Mouse (Mus musculus): ENCODE measurements at regions not wholly inside any gene's neighbourhood (a gene's known extent, or its start where the extent isn't known, plus 50 kb on each side); places are given as distances from the start of the nearest gene placed in this dataset.

GRCm38 (mm10) chr7:71837845-71838244, 468.6 kb downstream of the Mctp2 start:
- Histone ChIP-seq H3K27ac (ENCODE audit: insufficient read depth, low read length) (no peak overlapping the region), H3K4me3 (ENCODE audit: low read depth, low read length) (no peak overlapping the region), H3K27me3 (ENCODE audit: control insufficient read depth, insufficient read depth, low read length, poor library complexity, severe bottlenecking) (no peaks in the 10 kb centered on the region), H3K36me3 (ENCODE audit: control insufficient read depth, insufficient read depth, low read length, poor library complexity, severe bottlenecking) (no peaks in the 10 kb centered on the region), H3K4me1 (ENCODE audit: control insufficient read depth, insufficient read depth, low read length) (no peaks in the 10 kb centered on the region), H3K9ac (ENCODE audit: low read depth, poor library complexity, severe bottlenecking) (no peak overlapping the region), H3K9me3 (replicated peaks; ENCODE audit: control insufficient read depth, insufficient read depth, low read length, poor library complexity, severe bottlenecking) (no peaks in the 10 kb centered on the region)
- TF ChIP-seq POLR2A (IDR thresholded peaks at IDR 0.05; ENCODE audit: insufficient read depth, low read length) (no peak), CTCF (IDR thresholded peaks at IDR 0.05; ENCODE audit: low read depth, low read length) (no peak), EP300 (IDR thresholded peaks at IDR 0.05; ENCODE audit: insufficient read depth, low read depth, low read length) (no peak)

- TF ChIP-seq EP300 (IDR thresholded peaks at IDR 0.05; ENCODE audit: insufficient read depth, low read depth, low read length) (no peak), CTCF (IDR thresholded peaks at IDR 0.05; ENCODE audit: low read depth, low read length) (no peak), POLR2A (IDR thresholded peaks at IDR 0.05; ENCODE audit: insufficient read depth, low read length) (no peak)
- H3K9ac ChIP-seq (ENCODE audit: low read depth, poor library complexity, severe bottlenecking): no peak overlapping the region
- no peaks in the 10 kb centered on the region for H3K9me3 ChIP-seq (replicated peaks; ENCODE audit: control insufficient read depth, insufficient read depth, low read length, poor library complexity, severe bottlenecking)
- no peaks in the 10 kb centered on the region for H3K36me3 ChIP-seq (ENCODE audit: control insufficient read depth, insufficient read depth, low read length, poor library complexity, severe bottlenecking)
- H3K4me1 ChIP-seq (ENCODE audit: control insufficient read depth, insufficient read depth, low read length): no peaks in the 10 kb centered on the region
- no peak overlapping the region for H3K27ac ChIP-seq (ENCODE audit: insufficient read depth, low read length)
- no peak overlapping the region for H3K4me3 ChIP-seq (ENCODE audit: low read depth, low read length)
- H3K27me3 ChIP-seq (ENCODE audit: control insufficient read depth, insufficient read depth, low read length, poor library complexity, severe bottlenecking): no peaks in the 10 kb centered on the region
Observed at GRCm38 (mm10) chr7:71831790-71832525, 474.4 kb downstream of the Mctp2 start.

- Histone ChIP-seq H3K4me3 (ENCODE audit: low read depth, low read length) (no peak overlapping the region), H3K4me1 (ENCODE audit: control insufficient read depth, insufficient read depth, low read length) (no peaks in the 10 kb centered on the region), H3K27ac (ENCODE audit: insufficient read depth, low read length) (no peak overlapping the region), H3K36me3 (ENCODE audit: control insufficient read depth, insufficient read depth, low read length, poor library complexity, severe bottlenecking) (no peaks in the 10 kb centered on the region), H3K9ac (ENCODE audit: low read depth, poor library complexity, severe bottlenecking) (no peak overlapping the region), H3K27me3 (ENCODE audit: control insufficient read depth, insufficient read depth, low read length, poor library complexity, severe bottlenecking) (no peaks in the 10 kb centered on the region), H3K9me3 (replicated peaks; ENCODE audit: control insufficient read depth, insufficient read depth, low read length, poor library complexity, severe bottlenecking) (no peaks in the 10 kb centered on the region)
- TF ChIP-seq CTCF (IDR thresholded peaks at IDR 0.05; ENCODE audit: low read depth, low read length) (no peak), POLR2A (IDR thresholded peaks at IDR 0.05; ENCODE audit: insufficient read depth, low read length) (no peak), EP300 (IDR thresholded peaks at IDR 0.05; ENCODE audit: insufficient read depth, low read depth, low read length) (no peak)
Observed at GRCm38 (mm10) chr7:71829567-71829966, 476.8 kb downstream of the Mctp2 start.

GRCm38 (mm10) chr7:71816138-71816537, 464.9 kb upstream of the Gm10295 start:
- TF ChIP-seq EP300 (IDR thresholded peaks at IDR 0.05; ENCODE audit: insufficient read depth, low read depth, low read length): no peak
- no peak for TF ChIP-seq POLR2A (IDR thresholded peaks at IDR 0.05; ENCODE audit: insufficient read depth, low read length)
- no peak for TF ChIP-seq CTCF (IDR thresholded peaks at IDR 0.05; ENCODE audit: low read depth, low read length)
- Histone ChIP-seq H3K36me3 (ENCODE audit: control insufficient read depth, insufficient read depth, low read length, poor library complexity, severe bottlenecking) (no peaks in the 10 kb centered on the region), H3K27ac (ENCODE audit: insufficient read depth, low read length) (no peak overlapping the region), H3K4me3 (ENCODE audit: low read depth, low read length) (no peak overlapping the region), H3K9me3 (replicated peaks; ENCODE audit: control insufficient read depth, insufficient read depth, low read length, poor library complexity, severe bottlenecking) (no peaks in the 10 kb centered on the region), H3K27me3 (ENCODE audit: control insufficient read depth, insufficient read depth, low read length, poor library complexity, severe bottlenecking) (no peaks in the 10 kb centered on the region), H3K9ac (ENCODE audit: low read depth, poor library complexity, severe bottlenecking) (no peak overlapping the region), H3K4me1 (ENCODE audit: control insufficient read depth, insufficient read depth, low read length) (no peaks in the 10 kb centered on the region)

- Histone ChIP-seq H3K27ac (ENCODE audit: insufficient read depth, low read length) (no peak overlapping the region), H3K9ac (ENCODE audit: low read depth, poor library complexity, severe bottlenecking) (no peak overlapping the region), H3K27me3 (ENCODE audit: control insufficient read depth, insufficient read depth, low read length, poor library complexity, severe bottlenecking) (no peaks in the 10 kb centered on the region), H3K36me3 (ENCODE audit: control insufficient read depth, insufficient read depth, low read length, poor library complexity, severe bottlenecking) (no peaks in the 10 kb centered on the region), H3K4me1 (ENCODE audit: control insufficient read depth, insufficient read depth, low read length) (no peaks in the 10 kb centered on the region), H3K4me3 (ENCODE audit: low read depth, low read length) (no peak overlapping the region), H3K9me3 (replicated peaks; ENCODE audit: control insufficient read depth, insufficient read depth, low read length, poor library complexity, severe bottlenecking) (no peaks in the 10 kb centered on the region)
- TF ChIP-seq CTCF (IDR thresholded peaks at IDR 0.05; ENCODE audit: low read depth, low read length) (no peak), POLR2A (IDR thresholded peaks at IDR 0.05; ENCODE audit: insufficient read depth, low read length) (no peak), EP300 (IDR thresholded peaks at IDR 0.05; ENCODE audit: insufficient read depth, low read depth, low read length) (no peak)
Observed at GRCm38 (mm10) chr7:71794201-71794600, 442.9 kb upstream of the Gm10295 start.

- Histone ChIP-seq H3K4me1 (ENCODE audit: control insufficient read depth, insufficient read depth, low read length) (no peaks in the 10 kb centered on the region), H3K9ac (ENCODE audit: low read depth, poor library complexity, severe bottlenecking) (no peak overlapping the region), H3K27ac (ENCODE audit: insufficient read depth, low read length) (no peak overlapping the region), H3K27me3 (ENCODE audit: control insufficient read depth, insufficient read depth, low read length, poor library complexity, severe bottlenecking) (no peaks in the 10 kb centered on the region), H3K36me3 (ENCODE audit: control insufficient read depth, insufficient read depth, low read length, poor library complexity, severe bottlenecking) (no peaks in the 10 kb centered on the region), H3K4me3 (ENCODE audit: low read depth, low read length) (no peak overlapping the region), H3K9me3 (replicated peaks; ENCODE audit: control insufficient read depth, insufficient read depth, low read length, poor library complexity, severe bottlenecking) (no peaks in the 10 kb centered on the region)
- TF ChIP-seq EP300 (IDR thresholded peaks at IDR 0.05; ENCODE audit: insufficient read depth, low read depth, low read length) (no peak), POLR2A (IDR thresholded peaks at IDR 0.05; ENCODE audit: insufficient read depth, low read length) (no peak), CTCF (IDR thresholded peaks at IDR 0.05; ENCODE audit: low read depth, low read length) (no peak)
Observed at GRCm38 (mm10) chr7:71788401-71788800, 437.1 kb upstream of the Gm10295 start.
